Mouse (Mus musculus) effector memory CD4-positive, alpha-beta T cell, adult 5 months (primary cell): ENCODE data around the gene Hsd17b12. TPM values are rescaled to one million over a fixed set of nuclear protein-coding genes. Genes with fewer than 3 reads are reported as not detected.

Source experiments
- polyA plus RNA-seq: library from polyadenylated mRNA; unstranded; fragments of 100-300 nt; shearing (Covaris generic); gene quantifications from one replicate; pipeline ENCODE4 v1.2.1, GENCODE M21; 2017

The Hsd17b12 gene
- polyA plus RNA-seq: 47.1 TPM

GRCm38 (mm10) chr2:94157592-94158519, at the start of gene Hsd17b12:
Hsd17b12 (minus strand) TSS chr2:94157964.

GRCm38 (mm10) chr2:94010335-94011291, 147.2 kb downstream of the Hsd17b12 start, which contains the start of gene Alkbh3:
Alkbh3 (minus strand) TSS chr2:94010807.

GRCm38 (mm10) chr2:93996254-93996653, 161.5 kb downstream of the Hsd17b12 start, which contains the start of gene Gm27027:
Gm27027 (minus strand) TSS chr2:93996354.

Other genes starting within 250 kb of the Hsd17b12 start
- gene Gm13889, start 200.8 kb downstream of the Hsd17b12 start, polyA plus RNA-seq: not detected
- not detected for gene Gm27027, start 161.6 kb downstream of the Hsd17b12 start, polyA plus RNA-seq
- 57.8 TPM for gene Alkbh3, start 147.2 kb downstream of the Hsd17b12 start, polyA plus RNA-seq
- 48.2 TPM for gene Ttc17, start 248.7 kb upstream of the Hsd17b12 start, polyA plus RNA-seq